Mouse (Mus musculus) cerebellum, adult 18-20 months (tissue): ENCODE results near the gene Usp46.

Experiments used
- DNase-seq, 2 experiments: peaks; one replicate each; pipeline ENCODE4 v3.0.0; 2021

The Usp46 gene

DNA sequence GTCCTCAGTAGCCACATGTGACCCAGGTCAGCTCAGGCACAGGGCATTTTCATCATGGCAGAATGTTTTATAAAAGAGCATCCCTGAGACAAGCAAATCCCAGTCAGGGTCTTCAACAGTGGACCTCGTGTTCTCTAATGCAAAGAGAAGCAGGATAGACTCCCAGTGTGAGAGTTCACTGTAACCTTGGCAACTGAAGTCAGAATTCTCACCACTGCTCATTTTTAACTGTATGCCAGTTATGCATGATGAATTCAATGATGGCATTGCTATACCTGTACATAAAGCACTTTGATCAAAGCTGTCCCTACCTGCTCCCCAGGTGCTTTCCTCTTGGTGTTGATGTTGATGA, 116.6 kb downstream of the Usp46 start:
- DNase-seq: no peak

DNA sequence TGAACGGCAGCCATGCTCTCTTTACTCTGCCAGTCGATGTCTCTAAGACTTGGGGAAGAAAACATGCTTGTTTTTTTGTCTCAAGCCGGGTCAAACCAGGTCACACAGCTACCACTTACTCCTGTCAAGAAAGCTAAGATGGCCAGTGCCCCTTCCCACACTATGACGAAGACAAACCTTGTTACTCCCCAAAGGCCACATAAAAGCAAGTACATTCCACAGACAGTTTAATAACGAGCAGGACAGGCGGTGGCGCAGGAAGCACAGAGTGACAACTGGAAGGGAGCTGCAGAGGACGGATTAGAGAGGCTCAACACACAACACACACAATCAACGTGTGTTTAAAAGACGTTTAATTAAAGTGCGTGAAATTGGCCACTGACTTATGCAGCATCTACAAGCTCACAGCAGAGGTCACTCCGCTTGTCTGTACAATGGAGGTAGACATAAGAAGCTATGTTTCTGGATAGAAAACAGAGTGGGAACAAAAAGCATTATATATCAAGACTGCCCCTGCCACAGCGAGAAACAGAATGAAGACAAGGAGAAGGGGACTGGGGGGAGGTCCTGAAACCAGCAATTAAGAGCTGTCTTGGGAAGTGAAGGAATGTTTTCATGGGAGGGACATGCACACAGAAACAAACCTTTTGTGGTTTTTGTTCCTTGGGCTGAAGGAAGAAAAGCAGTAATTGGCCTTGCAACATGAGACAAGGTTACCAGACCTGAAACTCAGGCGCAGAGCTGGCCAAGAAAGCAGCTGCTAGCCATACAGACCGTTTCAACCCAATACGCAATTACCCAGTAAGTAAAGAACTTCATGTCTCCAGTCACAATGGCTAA, 117.2 kb downstream of the Usp46 start:
- no peak for DNase-seq
